ENCODE assay signal across 8 mouse cellular contexts in the genomic region with DNA sequence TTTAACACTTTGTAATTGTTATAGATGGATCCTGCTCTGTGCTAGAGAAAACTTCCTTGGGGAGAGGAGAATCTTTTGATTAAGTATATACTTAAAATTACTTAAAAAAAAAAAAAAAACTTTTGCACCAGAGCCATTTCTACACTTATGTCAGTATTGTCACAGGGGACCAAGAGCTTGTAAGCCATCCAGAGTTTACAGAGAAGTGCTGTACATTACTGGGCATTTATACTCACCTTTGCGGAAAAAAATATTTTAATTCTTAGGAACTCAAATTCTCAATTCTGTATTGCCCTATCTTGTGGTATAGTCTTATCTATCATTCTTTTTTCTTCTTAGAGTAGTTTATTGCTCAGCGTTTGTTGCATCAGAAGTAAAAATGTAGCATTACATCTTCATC. TPM values are rescaled to one million over a fixed set of nuclear protein-coding genes. Genes with fewer than 3 reads are reported as not detected.
DNase-seq lines count a peak whose midpoint lies in the region; ATAC-seq and TF ChIP-seq lines count a peak whose summit lies in the region.

No protein-coding gene starts in this region.

- no peaks in the 10 kb centered on the region for H3K9me3 ChIP-seq in heart, postnatal 0 days (replicated peaks; ENCODE audit: control insufficient read depth, low read length)
- no peaks in the 10 kb centered on the region for H3K9me3 ChIP-seq in embryonic facial prominence, embryonic 11.5 days (replicated peaks; ENCODE audit: control insufficient read depth, low read length)
- no peaks in the 10 kb centered on the region for H3K9me3 ChIP-seq in hindbrain, embryonic 16.5 days (ENCODE audit: control insufficient read depth, low read length)
- H3K9me3 ChIP-seq in midbrain, embryonic 13.5 days, result no peaks in the 10 kb centered on the region

- H3K9ac ChIP-seq in heart, postnatal 0 days (replicated peaks; ENCODE audit: low read depth, low read length), result no peak overlapping the region
- H3K9ac ChIP-seq in embryonic facial prominence, embryonic 11.5 days (replicated peaks; ENCODE audit: low read length), result no peak overlapping the region; the same call in 1 of the 2 replicates
- H3K9ac ChIP-seq in hindbrain, embryonic 16.5 days (ENCODE audit: low read depth, low read length), result no peak overlapping the region
- peak overlapping the region; percentile 52; the same call in 1 of the 2 replicates for H3K9ac ChIP-seq in midbrain, embryonic 13.5 days (replicated peaks)

- no peak for TF ChIP-seq EP300 in heart, postnatal 0 days (IDR thresholded peaks at IDR 0.05; ENCODE audit: low read depth)

- no peaks in the 10 kb centered on the region for H3K4me1 ChIP-seq in heart, postnatal 0 days (ENCODE audit: control insufficient read depth, insufficient read depth)
- no peaks in the 10 kb centered on the region for H3K4me1 ChIP-seq in embryonic facial prominence, embryonic 11.5 days (ENCODE audit: control insufficient read depth, insufficient read depth, low read length)
- peaks cover 6% of the 10 kb centered on the region for H3K4me1 ChIP-seq in hindbrain, embryonic 16.5 days (ENCODE audit: control insufficient read depth, insufficient read depth, low read depth, low read length)
- H3K4me1 ChIP-seq in midbrain, embryonic 13.5 days (replicated peaks), result peaks cover 9% of the 10 kb centered on the region

- H3K27ac ChIP-seq in heart, postnatal 0 days (ENCODE audit: low read depth), result no peak overlapping the region
- H3K27ac ChIP-seq in embryonic facial prominence, embryonic 11.5 days (replicated peaks; ENCODE audit: low read depth, low read length), result no peak overlapping the region
- H3K27ac ChIP-seq in hindbrain, embryonic 16.5 days (ENCODE audit: low read depth, low read length), result no peak overlapping the region
- no peak overlapping the region for H3K27ac ChIP-seq in midbrain, embryonic 13.5 days

- peak overlapping the region; percentile 82; the same call in 1 of the 2 replicates for H3K4me3 ChIP-seq in heart, postnatal 0 days (ENCODE audit: low read depth, low read length)
- H3K4me3 ChIP-seq in embryonic facial prominence, embryonic 11.5 days (ENCODE audit: low read depth, low read length), result no peak overlapping the region; the same call in 1 of the 2 replicates
- peak overlapping the region; percentile 98 for H3K4me3 ChIP-seq in hindbrain, embryonic 16.5 days (ENCODE audit: low read length)
- H3K4me3 ChIP-seq in midbrain, embryonic 13.5 days (replicated peaks), result peak overlapping the region; percentile 84; the same call in 1 of the 2 replicates

- H3K27me3 ChIP-seq in heart, postnatal 0 days (ENCODE audit: control insufficient read depth, insufficient read depth, low read length), result no peaks in the 10 kb centered on the region
- H3K27me3 ChIP-seq in embryonic facial prominence, embryonic 11.5 days (ENCODE audit: control insufficient read depth, insufficient read depth, low read length), result no peaks in the 10 kb centered on the region
- no peaks in the 10 kb centered on the region; the same call in 1 of the 2 replicates for H3K27me3 ChIP-seq in hindbrain, embryonic 16.5 days (replicated peaks; ENCODE audit: control insufficient read depth, insufficient read depth, low read length)
- peaks cover 7% of the 10 kb centered on the region for H3K27me3 ChIP-seq in midbrain, embryonic 13.5 days

- no peak for DNase-seq in heart, postnatal 0 days (ENCODE audit: low spot score)
- DNase-seq in heart, adult 18-20 months, result no peak
- DNase-seq in embryonic facial prominence, embryonic 11.5 days (ENCODE audit: low spot score), result no peak
- no peak for DNase-seq in cerebellum, adult 11-12 months
- DNase-seq in adrenal gland, adult (ENCODE audit: inconsistent age in 2 of 2, low spot score in 1 of 2), result no peak

- 76% methylated on average over 2 of the region's 2 CpGs for WGBS in heart, postnatal 0 days
- WGBS in embryonic facial prominence, embryonic 11.5 days, result 81% methylated on average over 2 of the region's 2 CpGs
- WGBS in hindbrain, embryonic 16.5 days, result 89% methylated on average over 2 of the region's 2 CpGs
- 86% methylated on average over 2 of the region's 2 CpGs for WGBS in midbrain, embryonic 13.5 days

- no peaks in the 10 kb centered on the region for H3K36me3 ChIP-seq in heart, postnatal 0 days (replicated peaks; ENCODE audit: control insufficient read depth, insufficient read depth, low read length)
- no peaks in the 10 kb centered on the region for H3K36me3 ChIP-seq in embryonic facial prominence, embryonic 11.5 days (replicated peaks; ENCODE audit: control insufficient read depth, insufficient read depth, low read depth, low read length)
- no peaks in the 10 kb centered on the region for H3K36me3 ChIP-seq in hindbrain, embryonic 16.5 days (ENCODE audit: control insufficient read depth, insufficient read depth, low read length)
- no peaks in the 10 kb centered on the region for H3K36me3 ChIP-seq in midbrain, embryonic 13.5 days

- no peak for ATAC-seq in heart, postnatal 0 days (ENCODE audit: insufficient read depth, low read depth)
- ATAC-seq in embryonic facial prominence, embryonic 11.5 days (replicated peaks; ENCODE audit: insufficient number of reproducible peaks, low FRiP score, low TSS enrichment, low read depth), result no peak
- no peak for ATAC-seq in hindbrain, embryonic 16.5 days
- no peak for ATAC-seq in midbrain, embryonic 13.5 days
- no peak for ATAC-seq in activated CD4-positive, CD25-positive, alpha-beta regulatory T cell, adult 4 months

- no peak for TF ChIP-seq CTCF in heart, postnatal 0 days (IDR thresholded peaks at IDR 0.05; ENCODE audit: low read depth)

- H3K4me2 ChIP-seq in heart, postnatal 0 days (ENCODE audit: low read depth, low read length), result peak overlapping the region; percentile 83
- peak overlapping the region; percentile 83; the same call in 1 of the 2 replicates for H3K4me2 ChIP-seq in embryonic facial prominence, embryonic 11.5 days (ENCODE audit: low read depth, low read length)
- H3K4me2 ChIP-seq in hindbrain, embryonic 16.5 days (ENCODE audit: low read length), result peak overlapping the region; percentile 77
- peak overlapping the region; percentile 71 for H3K4me2 ChIP-seq in midbrain, embryonic 13.5 days (replicated peaks)

RNA-seq across cellular contexts. Expression of a gene that starts 1.0 kb away (rescaled TPM):
- 24.3 and 80.3 TPM in 2 replicates for total RNA-seq in heart, postnatal 0 days (2014; rRNA removed; ENCODE audit: low replicate concordance)
- 11.1 and 11.6 TPM in 2 replicates for polyA plus RNA-seq in heart, postnatal 0 days (2015; fragmentation: Nextera tagmentation; extraction: Ambion mirVana)
- total RNA-seq in heart, adult 18-20 months (2021), result 1 to 10 TPM; 6.8 to 7.3 TPM
- polyA plus RNA-seq in embryonic facial prominence, embryonic 11.5 days (2014; fragmentation: Nextera tagmentation; extraction: Ambion mirVana), result 28.8 and 29.9 TPM in 2 replicates
- 43.9 and 47.4 TPM in 2 replicates for polyA plus RNA-seq in hindbrain, embryonic 16.5 days (2015; fragmentation: Nextera tagmentation; extraction: Ambion mirVana)
- 64.4 and 71.3 TPM in 2 replicates for polyA plus RNA-seq in midbrain, embryonic 13.5 days (2015; fragmentation: Nextera tagmentation; extraction: Ambion mirVana)
- 10 to 100 TPM; 13.1 to 19.3 TPM for polyA plus RNA-seq in activated CD4-positive, CD25-positive, alpha-beta regulatory T cell, adult 4 months (2017; shearing (Covaris generic))
